Mouse (Mus musculus) testis, postnatal 14 days (tissue): ENCODE measurements around the gene Lrfn3.

Source experiments
- DNase-seq: peaks from one replicate; pipeline ENCODE4 v3.0.0; 2021; ENCODE audit warnings: low spot score

Gene Lrfn3

DNA sequence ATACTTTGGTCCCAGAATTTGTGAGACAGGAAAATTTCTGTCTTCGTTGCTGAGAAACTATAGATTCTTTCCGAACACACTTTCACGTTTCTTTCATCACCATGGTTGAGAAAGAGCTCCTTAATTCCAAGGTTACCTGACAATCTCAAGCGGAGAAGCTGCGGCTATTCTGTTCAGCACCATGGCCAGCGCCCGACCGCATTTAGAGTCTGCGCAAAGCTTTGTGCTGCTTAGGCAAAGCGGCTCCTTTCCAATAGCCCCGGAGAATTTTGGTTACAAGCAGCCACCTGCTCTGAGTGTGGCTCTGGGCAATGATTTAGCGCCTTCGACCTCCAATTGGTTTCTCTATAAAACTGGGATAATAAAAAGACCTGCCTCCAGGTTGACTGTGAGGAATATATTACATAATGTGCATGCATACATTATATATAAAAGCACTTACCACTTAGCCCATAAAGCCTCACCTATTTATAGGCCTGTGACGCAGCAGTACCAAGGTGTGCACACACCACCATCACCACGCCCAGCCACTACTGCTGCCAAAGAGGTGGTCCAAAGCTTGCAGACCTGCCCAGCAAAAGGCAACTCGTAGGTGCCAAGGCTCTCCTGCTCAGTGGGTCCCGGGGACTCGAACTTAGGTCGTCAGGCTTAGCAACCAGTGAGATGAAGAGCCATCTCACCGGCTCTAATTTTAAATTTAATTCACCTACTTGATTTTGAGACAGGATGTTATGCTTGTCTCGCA is 15.8 kb downstream of the Lrfn3 start:
- peak; percentile 66 for DNase-seq

DNA sequence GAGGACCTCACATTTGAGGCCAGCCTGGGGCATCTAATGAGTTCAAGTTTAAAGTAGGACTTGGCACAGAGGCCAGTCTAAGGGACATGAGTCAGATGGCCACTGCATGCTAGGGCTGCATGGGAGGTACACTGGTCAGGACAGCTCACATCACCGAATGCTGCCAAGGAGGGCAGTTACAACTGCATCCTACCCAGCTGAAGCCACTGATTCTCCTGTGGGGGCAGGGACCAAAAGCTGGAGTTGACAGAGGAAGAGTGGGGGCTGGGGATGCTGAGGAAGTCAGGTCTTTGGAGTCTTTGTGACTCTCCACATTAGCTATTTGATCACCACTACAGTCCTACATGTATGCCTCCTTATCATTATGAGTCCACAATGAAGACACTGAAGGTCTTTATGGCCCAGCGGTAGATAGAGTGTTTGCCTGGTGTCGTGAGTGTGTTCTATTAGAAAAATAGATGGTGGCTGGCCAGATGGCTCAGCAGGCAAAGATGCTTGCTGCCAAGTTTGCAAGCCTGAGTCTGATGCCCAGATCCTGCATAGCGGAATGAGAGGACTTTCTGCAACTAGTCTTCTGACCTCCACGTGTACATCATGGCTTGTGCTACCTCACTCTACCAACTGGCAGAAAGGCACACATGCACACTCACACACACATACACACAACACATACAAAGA is 23.0 kb downstream of the Lrfn3 start:
- no peak for DNase-seq

DNA sequence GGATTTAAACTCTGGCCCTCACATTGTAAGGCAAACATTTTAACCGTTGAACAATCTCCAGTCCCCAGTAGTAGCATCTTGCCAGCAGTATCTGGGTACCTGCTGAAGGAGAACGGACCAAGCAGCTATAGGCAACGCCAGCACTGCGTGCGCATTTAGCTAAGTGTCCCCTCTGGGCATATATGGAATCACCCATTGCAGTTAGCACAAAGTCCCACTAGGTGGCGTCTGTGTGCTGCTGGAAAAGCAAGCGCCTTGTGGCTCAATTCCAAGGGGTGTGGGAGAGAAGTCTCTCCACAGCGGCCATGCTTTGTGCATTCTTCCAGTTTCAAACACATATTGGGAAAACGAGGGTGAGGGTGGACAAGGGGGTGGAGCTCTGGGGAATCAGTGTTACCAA is 26.2 kb downstream of the Lrfn3 start:
- peak; percentile 86 for DNase-seq

DNA sequence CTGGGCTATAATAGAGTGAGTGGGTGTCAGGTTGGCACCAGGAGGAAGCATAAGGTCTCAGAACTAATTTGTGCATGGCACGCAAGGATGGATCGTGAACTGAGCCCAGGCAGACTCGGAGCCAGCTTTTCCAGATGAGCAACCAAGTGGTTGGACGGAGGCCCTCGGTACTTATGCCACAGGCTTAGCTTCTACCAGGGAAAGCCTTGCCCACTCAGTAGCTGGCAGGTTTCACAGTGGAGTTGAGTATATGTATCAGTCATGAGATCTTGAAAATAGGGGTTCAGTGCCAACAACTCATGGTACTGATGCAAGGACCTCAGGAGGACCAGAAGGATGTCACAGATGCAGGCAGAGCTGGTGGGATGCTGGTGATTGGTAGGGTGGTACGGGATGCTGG is 26.9 kb downstream of the Lrfn3 start:
- no peak for DNase-seq

DNA sequence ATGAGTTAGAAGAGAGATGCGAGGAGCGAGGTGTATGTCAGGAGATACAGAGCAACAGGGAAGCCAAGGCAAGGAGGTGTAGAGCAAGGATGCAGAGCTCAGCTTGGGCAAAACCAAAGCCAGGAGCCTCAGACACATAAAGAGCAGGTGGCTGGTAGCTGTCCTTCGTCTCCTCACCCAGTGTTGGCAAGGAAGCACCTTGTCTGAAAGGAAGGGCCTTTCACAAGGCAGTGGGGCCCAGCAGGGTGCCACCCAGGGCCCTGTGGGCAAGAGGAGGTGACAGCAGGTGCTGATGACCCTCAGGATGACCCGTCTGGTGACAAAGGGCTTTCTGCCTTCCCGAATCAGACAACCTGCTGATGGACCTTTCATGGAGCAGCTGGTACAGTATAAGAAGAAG is 28.0 kb downstream of the Lrfn3 start:
- DNase-seq, result no peak

DNA sequence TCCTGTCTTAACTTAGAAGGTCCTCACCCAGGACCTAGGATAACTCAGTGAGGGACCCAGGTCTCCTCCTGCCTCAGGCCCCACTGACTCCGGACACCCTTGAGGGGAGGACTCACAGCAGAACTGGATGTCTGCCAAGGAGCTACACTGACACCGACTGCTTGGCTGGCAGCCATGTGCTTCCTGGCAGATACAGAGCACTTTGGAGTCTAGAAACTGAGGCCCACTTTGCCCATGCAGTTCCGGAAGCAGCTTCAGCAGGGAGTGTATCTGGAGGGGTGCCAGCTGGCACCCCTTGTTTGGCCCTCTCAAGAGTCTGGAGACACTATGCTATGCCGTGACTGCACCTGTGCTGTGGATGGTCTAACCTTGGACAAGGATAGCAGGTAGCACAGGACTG is 29.1 kb downstream of the Lrfn3 start:
- peak; percentile 56 for DNase-seq

DNA sequence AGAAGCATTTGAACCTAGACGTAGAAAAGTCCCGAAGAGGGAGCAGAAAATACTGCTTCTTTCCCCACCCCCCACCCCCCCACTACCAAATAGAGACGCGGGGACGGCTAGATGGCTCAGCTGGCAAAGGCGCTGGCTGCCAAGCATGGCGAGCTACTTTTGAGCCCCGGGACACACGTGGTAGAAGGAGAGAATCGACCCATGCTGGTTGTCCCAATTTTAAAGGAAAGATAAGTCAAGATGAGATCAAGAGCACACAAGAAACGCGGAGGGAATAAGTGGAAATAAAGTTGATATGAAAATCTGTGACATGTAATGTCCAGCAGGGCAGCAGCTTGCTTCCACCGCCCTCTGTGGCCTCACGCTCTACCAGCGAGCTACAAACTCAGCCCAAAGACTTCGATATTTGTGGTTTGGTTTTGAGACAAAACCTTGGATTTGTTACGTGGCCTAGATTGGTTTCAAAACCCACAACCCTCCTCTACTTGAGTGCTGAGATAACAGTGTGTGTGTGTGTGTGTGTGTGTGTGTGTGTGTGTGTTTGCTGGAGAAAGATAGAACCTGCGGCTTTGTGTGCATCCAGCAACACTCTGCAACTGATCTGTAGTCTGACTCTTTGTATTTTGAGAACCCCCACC is 29.8 kb downstream of the Lrfn3 start:
- DNase-seq, result no peak

DNA sequence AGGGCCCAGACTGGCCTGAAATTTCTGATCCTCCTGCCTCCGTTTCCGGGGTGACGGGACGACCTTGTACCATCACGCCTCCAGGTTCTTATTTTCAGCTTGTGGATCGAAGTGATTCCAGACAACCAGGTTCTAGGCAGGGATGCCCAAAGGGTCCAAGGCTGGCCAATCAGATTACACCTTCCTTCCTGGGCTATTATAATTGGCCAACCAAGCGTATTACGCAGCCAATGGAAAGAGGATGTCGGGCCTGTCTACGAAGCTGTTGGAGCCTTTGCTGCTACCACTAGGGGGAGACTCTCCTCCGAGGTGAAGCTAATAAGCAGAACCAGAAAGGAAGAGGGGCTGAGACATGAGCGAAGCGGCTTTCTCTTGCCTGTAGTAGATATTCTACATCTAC is 30.7 kb downstream of the Lrfn3 start:
- DNase-seq, result peak; percentile 87

DNA sequence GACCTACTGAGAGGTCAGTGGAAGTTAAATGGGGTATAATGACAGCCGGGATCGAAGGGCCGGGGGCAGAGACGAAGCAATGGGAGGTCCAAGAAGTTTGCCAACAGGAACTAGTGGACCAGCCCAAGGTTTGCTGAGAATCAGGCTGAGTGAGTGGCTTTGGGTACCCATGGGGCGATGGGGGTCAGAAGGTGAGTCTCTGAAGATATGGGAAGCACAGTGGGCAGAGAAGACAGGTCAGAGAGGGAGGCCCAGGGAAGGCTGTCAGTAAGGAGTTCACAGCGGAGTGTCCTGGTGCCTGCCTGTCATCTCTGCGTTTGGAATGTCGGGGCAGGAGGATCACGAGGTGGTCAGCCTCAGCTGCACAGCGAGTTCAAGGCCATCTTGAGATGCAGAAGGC is 34.2 kb downstream of the Lrfn3 start:
- DNase-seq, result no peak

DNA sequence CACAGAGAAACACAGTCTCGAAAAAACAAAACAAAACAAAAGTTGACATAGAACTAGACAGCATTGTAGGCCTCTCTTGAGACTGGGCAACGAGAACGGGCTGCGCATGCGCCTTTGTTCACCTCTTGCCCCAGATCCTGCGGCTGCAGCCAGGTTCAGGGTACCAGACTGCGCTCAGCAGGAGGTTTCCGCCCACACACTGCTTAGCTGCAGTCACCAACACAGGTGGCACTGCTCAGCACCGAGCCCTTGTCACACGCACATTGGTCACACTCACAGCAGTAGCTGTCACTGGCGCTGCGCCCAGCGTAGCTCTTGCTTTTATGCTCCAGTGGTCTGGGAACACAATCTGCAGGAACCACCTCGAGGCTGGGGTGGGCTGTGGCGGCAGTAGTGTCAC is 35.4 kb downstream of the Lrfn3 start:
- DNase-seq, result peak; percentile 41

DNA sequence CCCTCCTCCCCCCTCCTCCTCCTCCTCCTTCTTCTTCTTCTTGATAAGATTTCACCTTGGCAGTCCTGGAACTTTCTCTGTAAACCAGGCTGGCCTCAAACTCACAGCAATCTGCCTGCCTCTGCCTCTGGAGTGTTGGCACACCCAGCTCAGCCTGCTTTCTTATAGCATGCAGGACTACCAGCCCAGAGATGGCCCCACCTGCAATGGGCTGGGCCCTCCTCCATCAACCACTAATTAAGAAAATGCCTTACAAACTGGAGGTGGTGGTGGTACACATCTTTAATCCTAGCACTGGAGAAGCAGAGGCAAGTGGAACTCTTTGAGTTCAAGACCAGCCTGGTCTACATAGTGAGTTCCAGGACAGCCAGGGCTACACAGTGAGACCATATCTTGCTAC is 36.1 kb downstream of the Lrfn3 start:
- no peak for DNase-seq

DNA sequence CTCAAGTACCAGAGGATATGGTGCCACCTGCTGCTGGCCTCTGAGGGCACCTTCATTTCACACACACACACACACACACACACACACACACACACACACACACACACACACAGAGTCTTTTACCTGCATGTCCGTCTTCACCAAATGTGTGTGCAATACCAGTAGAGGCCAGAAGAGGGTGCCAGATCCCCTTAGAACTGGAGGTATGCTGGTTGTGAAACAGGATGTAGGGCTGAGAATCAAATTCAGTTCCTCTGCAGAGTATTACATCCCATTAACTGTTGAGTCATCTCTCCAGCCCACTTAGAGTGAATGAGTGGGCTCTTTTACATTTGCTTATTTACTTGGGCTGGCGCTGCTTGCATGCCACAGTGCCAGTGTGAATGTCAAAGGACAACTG is 37.2 kb downstream of the Lrfn3 start:
- DNase-seq, result no peak

DNA sequence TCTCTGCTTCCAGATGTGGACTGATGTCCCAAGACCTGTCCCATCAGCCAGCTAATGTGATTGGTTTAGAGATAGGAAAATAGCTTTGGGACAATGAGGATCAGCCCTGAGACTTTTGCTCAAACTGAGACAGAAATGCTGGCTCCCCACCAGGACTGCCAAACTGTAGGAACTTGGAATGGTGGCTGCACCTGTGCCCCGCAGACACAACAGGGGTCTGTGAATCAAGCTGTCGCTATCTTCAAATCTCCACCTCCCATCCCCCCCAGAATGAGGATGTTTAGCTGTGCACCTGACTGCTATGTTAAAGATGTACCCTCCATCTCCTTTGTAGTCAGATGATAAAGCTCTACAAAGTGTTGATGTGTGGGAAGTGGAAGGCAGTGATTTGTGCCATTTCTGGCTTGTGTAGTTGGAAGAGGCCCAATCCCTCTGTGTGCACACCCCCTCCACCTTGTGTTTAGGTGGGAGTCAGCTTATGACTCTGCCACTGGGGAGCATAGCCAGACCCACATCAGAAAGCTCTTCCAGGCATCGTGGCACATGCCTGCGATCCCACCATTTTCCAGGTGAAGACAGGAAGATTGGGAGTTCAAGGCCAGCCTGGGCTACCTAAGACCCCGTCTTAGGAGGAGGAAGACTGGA is 38.1 kb downstream of the Lrfn3 start:
- DNase-seq, result no peak

DNA sequence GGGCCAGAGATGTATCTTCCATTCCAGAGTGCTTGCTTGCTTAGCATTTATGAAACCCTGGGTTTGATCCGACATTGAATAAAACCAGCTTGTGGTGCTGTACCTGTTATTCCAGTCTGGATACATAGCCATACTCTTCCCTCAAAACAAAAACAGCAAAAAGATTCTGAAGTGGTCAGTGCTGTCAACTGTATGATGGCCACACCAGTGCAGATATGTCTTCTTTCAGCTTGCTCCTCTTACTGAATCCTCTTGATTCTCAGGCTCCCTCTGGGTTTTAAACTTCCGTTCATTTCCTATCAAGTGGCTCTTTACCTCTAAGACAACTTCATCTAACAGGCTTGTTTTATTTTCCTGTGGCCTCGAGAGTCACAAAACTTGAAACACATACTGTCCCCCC is 38.8 kb downstream of the Lrfn3 start, which contains the start of gene Sdhaf1:
Gene Sdhaf1 (minus strand): TSS at position 101 of the 400 bp plus-strand sequence.
- DNase-seq, result no peak

DNA sequence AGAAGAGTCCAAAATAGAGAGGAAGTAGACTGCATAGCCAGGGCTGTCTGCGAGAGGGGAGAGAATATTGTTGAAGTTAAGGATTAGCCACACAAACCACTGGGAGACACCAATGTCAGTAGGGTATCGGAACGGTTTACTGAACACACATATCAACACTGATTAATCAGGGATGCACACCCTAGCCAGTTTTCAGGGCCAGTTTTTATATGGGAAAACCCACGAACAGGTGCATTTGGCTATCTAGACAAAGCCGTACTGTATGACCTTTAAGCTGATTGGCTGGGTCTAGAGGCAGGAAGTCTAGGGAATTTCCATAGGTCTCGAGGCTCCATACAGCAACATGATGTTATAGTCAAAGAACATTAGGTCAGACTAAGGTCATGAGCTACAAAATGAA is 39.7 kb downstream of the Lrfn3 start:
- no peak for DNase-seq

DNA sequence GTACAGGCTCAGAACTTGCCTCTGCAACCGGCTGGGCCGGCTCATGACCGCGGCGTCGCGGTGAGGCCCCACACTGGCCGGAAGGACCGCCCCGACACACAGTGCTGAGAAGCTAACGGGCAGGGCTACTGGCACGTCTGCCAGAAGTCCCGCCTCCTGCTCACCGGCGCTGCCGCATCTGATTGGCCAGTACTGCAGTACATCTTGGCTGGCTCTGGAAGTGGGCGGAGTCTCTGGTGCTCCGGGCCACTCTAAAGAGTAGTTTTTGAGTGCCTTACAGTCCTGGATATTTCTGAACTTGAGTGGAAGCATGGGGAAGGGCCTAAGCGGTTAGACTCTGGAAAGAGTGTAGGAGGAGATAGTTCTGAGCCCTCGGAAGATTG is 40.3 kb downstream of the Lrfn3 start:
- peak; percentile 99 for DNase-seq

DNA sequence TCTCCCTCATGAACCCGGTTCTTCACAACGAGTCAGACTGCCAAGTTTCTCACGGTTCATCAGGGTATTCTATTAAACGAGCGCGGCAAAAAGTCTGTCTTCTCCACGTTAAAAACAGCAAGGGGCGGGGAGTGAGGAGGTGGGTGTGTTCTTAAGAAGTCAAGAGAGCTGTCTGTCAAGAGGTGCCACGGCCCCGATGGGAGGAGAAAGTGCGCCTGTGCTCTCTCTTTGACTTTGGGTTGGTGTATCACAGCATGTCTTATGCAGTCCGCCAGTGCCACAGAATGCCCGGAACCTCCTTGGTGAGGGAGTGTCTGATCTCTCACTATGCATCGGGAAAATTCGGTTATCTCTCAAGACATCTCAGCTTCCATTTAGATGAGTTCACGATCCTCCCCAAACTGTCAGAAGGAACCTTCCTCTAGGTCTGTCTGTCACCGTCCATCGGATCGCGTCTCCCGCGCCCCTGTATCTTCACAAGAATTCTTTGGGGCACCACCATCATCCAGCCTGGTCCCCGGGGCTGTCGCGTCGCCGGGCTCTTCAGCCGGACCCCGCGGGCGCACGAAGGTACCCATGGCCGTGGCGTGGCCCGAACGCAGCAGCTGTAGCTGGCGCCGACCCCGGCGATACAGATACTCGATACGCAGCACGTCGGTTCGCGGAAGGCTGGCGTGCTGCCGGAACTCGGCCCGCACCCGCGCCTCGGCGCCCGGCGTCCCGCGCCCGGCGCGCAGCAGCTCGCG is 40.9 kb downstream of the Lrfn3 start, which contains the start of gene E130208F15Rik:
Gene E130208F15Rik (plus strand): TSS at position 202 of the 746 bp plus-strand sequence.
- peak; percentile 73 for DNase-seq

DNA sequence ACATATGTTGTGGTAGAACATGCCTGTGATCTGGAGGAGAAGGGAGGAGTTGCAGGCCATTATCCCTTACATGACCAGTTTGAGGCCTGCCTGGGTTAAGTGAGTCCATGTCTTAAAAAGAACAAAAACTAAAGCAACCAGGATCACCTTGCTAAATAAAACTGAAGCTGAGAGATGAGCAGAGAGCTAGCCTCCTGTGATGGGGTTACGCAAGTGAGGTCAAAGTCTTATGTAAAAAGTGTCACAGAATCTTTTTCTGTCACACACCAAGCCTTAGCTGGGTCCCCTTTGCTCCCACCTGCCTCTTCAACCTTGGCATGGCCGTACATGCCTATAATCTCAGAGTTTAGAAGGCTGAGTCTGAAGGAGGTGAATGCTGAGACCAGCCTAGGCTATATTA is 41.6 kb downstream of the Lrfn3 start:
- no peak for DNase-seq

DNA sequence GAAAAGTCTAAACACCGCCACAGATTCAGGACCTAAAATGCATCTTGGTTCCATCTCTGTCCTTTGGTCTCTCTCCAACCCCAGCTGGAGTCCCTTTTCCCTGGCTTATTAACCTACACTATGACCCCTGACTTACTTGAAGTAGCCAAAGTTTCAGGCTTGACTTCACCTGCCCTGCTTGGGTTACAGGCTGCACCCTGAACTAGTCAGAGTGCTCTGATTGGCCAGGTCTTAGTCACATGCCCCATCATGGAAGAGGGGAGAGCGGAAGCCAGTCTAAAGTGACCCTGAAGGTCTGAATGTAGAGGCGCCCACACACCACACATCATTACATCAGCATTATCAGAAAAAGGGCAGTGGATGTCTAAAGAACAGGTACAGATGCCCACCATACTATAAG is 44.4 kb downstream of the Lrfn3 start:
- DNase-seq, result no peak

DNA sequence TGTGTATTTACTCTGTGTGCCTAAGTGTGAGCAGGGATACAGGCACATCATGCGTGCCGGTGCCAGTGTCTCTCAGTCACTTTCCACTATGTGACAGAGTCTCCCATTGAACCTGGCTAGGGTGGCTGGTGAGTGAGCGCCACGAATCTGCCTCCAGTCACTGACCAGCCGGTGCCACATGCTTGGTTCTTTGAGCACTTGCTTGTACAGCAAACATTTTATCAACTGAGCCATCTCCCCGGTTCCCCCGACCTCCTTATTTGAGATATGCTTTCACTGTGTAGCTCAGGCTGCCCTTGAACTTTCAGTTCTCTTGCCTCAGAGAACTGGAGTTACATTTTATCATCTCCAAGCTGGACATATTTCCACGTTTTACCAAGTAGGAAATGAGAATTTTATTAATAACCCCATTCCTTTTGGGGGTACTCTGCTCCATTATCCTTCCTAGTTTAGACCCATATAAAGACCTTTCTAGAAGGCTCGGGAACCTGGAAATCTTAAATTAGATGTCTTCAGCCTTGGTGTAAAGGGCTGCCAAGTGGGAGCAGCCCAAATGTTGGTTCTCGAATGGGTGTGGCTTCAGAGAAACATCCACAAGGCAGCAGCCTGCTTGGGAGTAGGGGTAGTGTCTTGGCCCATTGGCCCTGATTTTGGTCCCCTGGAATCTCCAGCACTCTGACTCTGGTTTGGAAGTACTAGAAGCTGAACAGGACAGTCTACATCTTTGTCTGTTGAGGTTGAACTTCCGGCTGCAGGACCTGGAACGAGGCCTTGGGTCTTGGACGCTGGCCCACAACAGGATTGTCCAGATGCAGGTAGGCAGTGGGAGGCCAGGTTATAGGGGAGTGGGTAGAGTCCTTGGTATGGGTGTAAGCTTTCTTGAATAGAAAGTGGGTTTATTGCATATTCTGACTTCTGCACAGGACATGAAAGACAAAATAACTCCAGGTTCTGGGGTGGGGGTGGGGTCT is 46.7 kb downstream of the Lrfn3 start:
- DNase-seq, result no peak

DNA sequence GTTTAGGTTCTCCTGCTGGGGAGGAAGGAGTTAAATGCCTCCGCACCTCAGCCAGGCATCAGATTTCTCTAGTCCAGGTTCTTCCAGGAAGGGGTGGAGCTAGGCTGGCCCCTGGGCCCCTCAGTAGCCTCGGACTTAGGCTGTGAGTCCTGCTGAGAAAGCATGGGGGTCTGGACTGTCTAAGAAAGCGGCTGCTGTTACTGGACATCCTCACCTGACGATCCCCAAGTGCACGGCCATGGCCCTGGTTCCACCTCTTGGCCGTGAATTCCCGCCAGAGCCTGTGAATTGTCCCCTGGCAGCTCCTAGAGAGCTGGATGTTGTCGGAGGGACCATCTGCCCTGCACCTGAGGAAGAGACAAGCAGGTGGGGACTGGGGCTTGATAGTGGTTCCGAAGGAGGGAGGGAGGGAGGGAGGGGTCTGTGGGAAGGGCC is 47.8 kb downstream of the Lrfn3 start, which contains the start of gene Syne4:
Gene Syne4 (plus strand): TSS at position 87 of the 435 bp plus-strand sequence.
- no peak for DNase-seq
